Mouse (Mus musculus) E14TG2a.4 (cell line): ENCODE data around the gene Flt4.

Source experiments
- H3K27me3 ChIP-seq: 2 replicates; pipeline ENCODE4 v1.6.1; 2014; ENCODE audit warnings: low read length, control low read depth; ENCODE audit not compliant: insufficient read depth
- H3K36me3 ChIP-seq: 2 replicates; pipeline ENCODE4 v1.6.1; 2014; ENCODE audit warnings: low read length, control low read depth; ENCODE audit not compliant: insufficient read depth
- H3K4me1 ChIP-seq: replicated peaks from 2 replicates; pipeline ENCODE4 v1.6.1; 2014; ENCODE audit warnings: low read depth, low read length, control low read depth
- H3K4me3 ChIP-seq: replicated peaks from 2 replicates; pipeline ENCODE4 v1.5.1; 2014; ENCODE audit warnings: mild to moderate bottlenecking, low read length
- H3K9me3 ChIP-seq: 2 replicates; pipeline ENCODE4 v1.6.1; 2014; ENCODE audit warnings: low read length, control low read depth
- CTCF ChIP-seq: conservative IDR thresholded peaks from 2 replicates; pipeline ENCODE4 v1.5.1; 2014; ENCODE audit warnings: low read length
- NANOG ChIP-seq: IDR thresholded peaks from 2 replicates; pipeline ENCODE4 v1.6.1; 2014; ENCODE audit warnings: borderline replicate concordance, low read length, mixed read lengths
- POU5F1 ChIP-seq: IDR thresholded peaks from 2 replicates; pipeline ENCODE4 v1.6.1; 2014; ENCODE audit warnings: low read length, borderline replicate concordance

The Flt4 gene

GRCm38 (mm10) chr11:49632256-49632655, 23.2 kb downstream of the Flt4 start:
- no peak overlapping the region for H3K4me3 ChIP-seq
- H3K36me3 ChIP-seq = no peaks in the 10 kb centered on the region
- peaks cover 84% of the 10 kb centered on the region for H3K27me3 ChIP-seq
- no peaks in the 10 kb centered on the region for H3K9me3 ChIP-seq
- TF ChIP-seq POU5F1 (no peak), CTCF (no peak), NANOG (no peak)
- peaks cover 36% of the 10 kb centered on the region for H3K4me1 ChIP-seq

- Histone ChIP-seq H3K36me3 (no peaks in the 10 kb centered on the region), H3K4me3 (peak overlapping the region; percentile 69), H3K27me3 (peaks cover 86% of the 10 kb centered on the region), H3K4me1 (peaks cover 40% of the 10 kb centered on the region), H3K9me3 (no peaks in the 10 kb centered on the region)
- no peak for TF ChIP-seq CTCF
- TF ChIP-seq POU5F1 = no peak
- TF ChIP-seq NANOG = no peak
These were observed 25.0 kb downstream of the Flt4 start for GRCm38 (mm10) chr11:49634101-49634500.

GRCm38 (mm10) chr11:49635671-49636070, 26.6 kb downstream of the Flt4 start:
- Histone ChIP-seq H3K27me3 (peaks cover 90% of the 10 kb centered on the region), H3K36me3 (no peaks in the 10 kb centered on the region), H3K9me3 (no peaks in the 10 kb centered on the region), H3K4me1 (peaks cover 40% of the 10 kb centered on the region), H3K4me3 (no peak overlapping the region)
- TF ChIP-seq NANOG = no peak
- no peak for TF ChIP-seq POU5F1
- no peak for TF ChIP-seq CTCF

- H3K9me3 ChIP-seq = no peaks in the 10 kb centered on the region
- H3K27me3 ChIP-seq = peaks cover 89% of the 10 kb centered on the region
- H3K4me1 ChIP-seq = peaks cover 40% of the 10 kb centered on the region
- peak overlapping the region; percentile 77 for H3K4me3 ChIP-seq
- peak; percentile 100 for TF ChIP-seq CTCF
- no peak for TF ChIP-seq NANOG
- TF ChIP-seq POU5F1 = no peak
- H3K36me3 ChIP-seq = no peaks in the 10 kb centered on the region
These were observed 27.4 kb downstream of the Flt4 start for GRCm38 (mm10) chr11:49636449-49636848.

- no peak overlapping the region for H3K4me3 ChIP-seq
- no peak for TF ChIP-seq POU5F1
- TF ChIP-seq NANOG = no peak
- TF ChIP-seq CTCF = no peak
- no peaks in the 10 kb centered on the region for H3K9me3 ChIP-seq
- peaks cover 3% of the 10 kb centered on the region; the same call in 1 of the 2 replicates for H3K27me3 ChIP-seq
- H3K4me1 ChIP-seq = peaks cover 12% of the 10 kb centered on the region
- no peaks in the 10 kb centered on the region for H3K36me3 ChIP-seq
These were observed 36.6 kb downstream of the Flt4 start for GRCm38 (mm10) chr11:49645677-49646076.

GRCm38 (mm10) chr11:49650113-49650993, 41.3 kb downstream of the Flt4 start:
- H3K36me3 ChIP-seq = no peaks in the 10 kb centered on the region

GRCm38 (mm10) chr11:49650994-49651761, 42.1 kb downstream of the Flt4 start:
- peaks cover 38% of the 10 kb centered on the region for H3K4me1 ChIP-seq
- no peak for TF ChIP-seq NANOG
- TF ChIP-seq CTCF = no peak; the same call in 1 of the 2 replicates
- no peak for TF ChIP-seq POU5F1
- H3K9me3 ChIP-seq = peaks cover 23% of the 10 kb centered on the region
- H3K36me3 ChIP-seq = no peaks in the 10 kb centered on the region
- H3K4me3 ChIP-seq = peak overlapping the region; percentile 37; the same call in 1 of the 2 replicates
- H3K27me3 ChIP-seq = no peaks in the 10 kb centered on the region; the same call in 1 of the 2 replicates

More at GRCm38 (mm10) chr11:49650113-49650993, 41.3 kb downstream of the Flt4 start:
- H3K4me1 ChIP-seq = peaks cover 37% of the 10 kb centered on the region
- TF ChIP-seq CTCF (peak; percentile 76), POU5F1 (no peak), NANOG (peak; percentile 27; the same call in 1 of the 2 replicates)
- peak overlapping the region; percentile 37; the same call in 1 of the 2 replicates for H3K4me3 ChIP-seq
- no peaks in the 10 kb centered on the region for H3K27me3 ChIP-seq
- H3K9me3 ChIP-seq = peaks cover 21% of the 10 kb centered on the region

- Histone ChIP-seq H3K4me1 (peaks cover 43% of the 10 kb centered on the region), H3K27me3 (no peaks in the 10 kb centered on the region; the same call in 1 of the 2 replicates)
- TF ChIP-seq POU5F1 (no peak), NANOG (no peak)
These were observed 42.8 kb downstream of the Flt4 start for GRCm38 (mm10) chr11:49651762-49652322.

More at GRCm38 (mm10) chr11:49651762-49652322, 42.8 kb downstream of the Flt4 start:
- no peak overlapping the region for H3K4me3 ChIP-seq
- no peaks in the 10 kb centered on the region for H3K36me3 ChIP-seq
- H3K9me3 ChIP-seq = peaks cover 23% of the 10 kb centered on the region
